Mouse (Mus musculus): ENCODE data around the gene Klhl11. TPM values are rescaled to one million over a fixed set of nuclear protein-coding genes. Genes with fewer than 3 reads are reported as not detected.

The Klhl11 gene
- total RNA-seq (2021): 100 to 1,000 TPM; 106 to 113 TPM

- peak; percentile 91 to 92 for DNase-seq (ENCODE audit: extremely low spot score in 1 of 2, low spot score in 1 of 2)
These were observed at the start of gene Klhl11 for GRCm38 (mm10) chr11:100472197-100472934. Gene Klhl11 (minus strand): TSS chr11:100472741.

GRCm38 (mm10) chr11:100520838-100521237, 48.3 kb upstream of the Klhl11 start:
- no peak for DNase-seq (ENCODE audit: extremely low spot score in 1 of 2, low spot score in 1 of 2)

GRCm38 (mm10) chr11:100519188-100519587, 46.6 kb upstream of the Klhl11 start:
- DNase-seq (ENCODE audit: extremely low spot score in 1 of 2, low spot score in 1 of 2): no peak

GRCm38 (mm10) chr11:100518188-100518591, 45.6 kb upstream of the Klhl11 start:
- DNase-seq (ENCODE audit: extremely low spot score in 1 of 2, low spot score in 1 of 2): no peak

GRCm38 (mm10) chr11:100516291-100516690, 43.8 kb upstream of the Klhl11 start:
- no peak for DNase-seq (ENCODE audit: extremely low spot score in 1 of 2, low spot score in 1 of 2)

- DNase-seq (ENCODE audit: extremely low spot score in 1 of 2, low spot score in 1 of 2): no peak
These were observed 43.2 kb upstream of the Klhl11 start for GRCm38 (mm10) chr11:100515789-100516188.

GRCm38 (mm10) chr11:100515061-100515460, 42.5 kb upstream of the Klhl11 start:
- no peak for DNase-seq (ENCODE audit: extremely low spot score in 1 of 2, low spot score in 1 of 2)

- no peak for DNase-seq (ENCODE audit: extremely low spot score in 1 of 2, low spot score in 1 of 2)
These were observed 41.2 kb upstream of the Klhl11 start for GRCm38 (mm10) chr11:100513716-100514115.

- peak in 1 of 2 experiments; percentile 54 for DNase-seq (ENCODE audit: extremely low spot score in 1 of 2, low spot score in 1 of 2)
These were observed 39.8 kb upstream of the Klhl11 start for GRCm38 (mm10) chr11:100512384-100512783.

GRCm38 (mm10) chr11:100510556-100510955, 38.0 kb upstream of the Klhl11 start:
- no peak for DNase-seq (ENCODE audit: extremely low spot score in 1 of 2, low spot score in 1 of 2)

GRCm38 (mm10) chr11:100505997-100506396, 33.5 kb upstream of the Klhl11 start:
- DNase-seq (ENCODE audit: extremely low spot score in 1 of 2, low spot score in 1 of 2): no peak

GRCm38 (mm10) chr11:100504990-100505660, 32.6 kb upstream of the Klhl11 start:
- no peak for DNase-seq (ENCODE audit: extremely low spot score in 1 of 2, low spot score in 1 of 2)

- no peak for DNase-seq (ENCODE audit: extremely low spot score in 1 of 2, low spot score in 1 of 2)
These were observed 28.8 kb upstream of the Klhl11 start for GRCm38 (mm10) chr11:100501321-100501720.

GRCm38 (mm10) chr11:100500651-100501050, 28.1 kb upstream of the Klhl11 start:
- DNase-seq (ENCODE audit: extremely low spot score in 1 of 2, low spot score in 1 of 2): no peak

GRCm38 (mm10) chr11:100500241-100500640, 27.7 kb upstream of the Klhl11 start:
- no peak for DNase-seq (ENCODE audit: extremely low spot score in 1 of 2, low spot score in 1 of 2)

GRCm38 (mm10) chr11:100493771-100494170, 21.2 kb upstream of the Klhl11 start:
- DNase-seq (ENCODE audit: extremely low spot score in 1 of 2, low spot score in 1 of 2): no peak

GRCm38 (mm10) chr11:100490951-100491350, 18.4 kb upstream of the Klhl11 start:
- no peak for DNase-seq (ENCODE audit: extremely low spot score in 1 of 2, low spot score in 1 of 2)

- DNase-seq (ENCODE audit: extremely low spot score in 1 of 2, low spot score in 1 of 2): no peak
These were observed 13.4 kb upstream of the Klhl11 start for GRCm38 (mm10) chr11:100485801-100486538.

- DNase-seq (ENCODE audit: extremely low spot score in 1 of 2, low spot score in 1 of 2): no peak
These were observed 11.9 kb upstream of the Klhl11 start for GRCm38 (mm10) chr11:100484461-100484860.

GRCm38 (mm10) chr11:100479152-100479551, 6.6 kb upstream of the Klhl11 start:
- DNase-seq (ENCODE audit: extremely low spot score in 1 of 2, low spot score in 1 of 2): no peak

- DNase-seq (ENCODE audit: extremely low spot score in 1 of 2, low spot score in 1 of 2): no peak
These were observed 3.7 kb upstream of the Klhl11 start for GRCm38 (mm10) chr11:100476281-100476680.
